Mouse (Mus musculus) layer of hippocampus, postnatal 25 days (tissue): Measurements from ENCODE around the gene Ubap2. TPM values are rescaled to one million over a fixed set of nuclear protein-coding genes. Genes with fewer than 3 reads are reported as not detected.

Experiments used
- DNase-seq, 2 experiments: peaks; one replicate each; pipeline ENCODE4 v3.0.0; 2022; ENCODE audit warnings: mixed read lengths in 2 of 2, low spot score in 1 of 2; ENCODE audit errors: extremely low spot score in 1 of 2
- total RNA-seq, 2 experiments: library from RNA; stranded (reverse); gene quantifications; 2 replicates each; pipeline ENCODE4 v1.2.3; 2021

Ubap2 gene
- total RNA-seq, 2 experiments from 2014 or later, result 40.5 to 48.3 TPM

DNA sequence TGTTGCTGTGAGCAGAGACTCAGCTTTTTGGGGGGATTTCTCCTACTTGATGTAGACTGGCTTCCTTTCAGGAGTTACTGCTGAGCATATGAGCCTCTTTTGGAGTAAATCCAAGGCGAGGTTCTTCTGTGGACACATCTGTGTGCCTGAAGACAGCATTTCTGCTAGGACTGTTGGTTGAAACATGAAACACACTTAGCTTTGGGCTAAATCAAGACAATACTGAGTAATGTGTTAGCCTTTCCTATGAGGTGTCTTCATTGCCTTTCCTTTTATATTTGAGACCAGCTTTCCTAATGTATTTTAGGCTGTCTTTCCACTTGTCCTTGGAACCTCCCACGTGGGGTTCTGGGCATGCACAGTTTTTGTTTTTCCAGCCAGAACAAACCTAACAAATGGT is 100.3 kb downstream of the Ubap2 start:
- no peak for DNase-seq

DNA sequence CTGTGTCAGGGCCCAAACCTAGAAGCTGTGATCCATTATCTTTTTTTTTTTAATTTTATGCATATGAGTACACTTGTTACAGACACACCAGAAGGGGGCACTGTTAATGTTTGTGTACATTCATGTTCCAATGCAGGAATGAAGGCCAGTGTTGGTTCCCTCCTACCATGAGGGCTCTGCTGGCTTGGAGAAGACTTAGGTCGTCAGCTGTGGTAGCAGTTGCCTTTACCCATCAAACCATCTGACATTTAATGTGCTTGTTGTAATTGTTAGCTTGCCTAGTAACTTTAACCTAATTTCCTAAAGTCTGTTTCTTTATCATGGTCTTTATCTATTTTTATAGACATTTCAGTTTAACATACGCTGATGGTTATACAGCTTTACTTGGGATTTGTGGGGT is 104.0 kb downstream of the Ubap2 start:
- no peak for DNase-seq

- DNase-seq, result peak; percentile 71 to 94
Measured at GRCm38 (mm10) chr4:41165693-41166475, 109.1 kb downstream of the Ubap2 start.

DNA sequence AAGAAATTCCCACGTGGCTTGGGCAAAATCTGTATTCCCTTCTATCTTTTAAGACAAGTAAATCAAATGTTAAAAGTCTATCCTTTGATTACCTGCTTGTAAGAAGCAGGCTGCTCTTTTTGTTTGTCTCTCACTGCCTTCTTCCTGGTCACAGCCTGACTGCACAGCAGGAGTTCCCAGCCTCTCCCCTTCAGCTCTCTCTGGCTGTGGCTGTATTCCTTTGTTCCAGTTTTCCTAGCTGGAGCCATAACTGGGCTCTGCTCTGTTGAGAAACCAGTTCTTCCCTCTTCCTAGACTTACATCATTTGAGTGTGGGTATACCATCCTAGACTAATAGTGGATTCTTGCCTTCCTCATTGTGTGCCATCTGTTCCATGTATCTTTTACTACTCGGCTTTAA is 110.0 kb downstream of the Ubap2 start:
- DNase-seq, result no peak

GRCm38 (mm10) chr4:41161232-41161631 is 113.7 kb downstream of the Ubap2 start:
- no peak for DNase-seq

DNA sequence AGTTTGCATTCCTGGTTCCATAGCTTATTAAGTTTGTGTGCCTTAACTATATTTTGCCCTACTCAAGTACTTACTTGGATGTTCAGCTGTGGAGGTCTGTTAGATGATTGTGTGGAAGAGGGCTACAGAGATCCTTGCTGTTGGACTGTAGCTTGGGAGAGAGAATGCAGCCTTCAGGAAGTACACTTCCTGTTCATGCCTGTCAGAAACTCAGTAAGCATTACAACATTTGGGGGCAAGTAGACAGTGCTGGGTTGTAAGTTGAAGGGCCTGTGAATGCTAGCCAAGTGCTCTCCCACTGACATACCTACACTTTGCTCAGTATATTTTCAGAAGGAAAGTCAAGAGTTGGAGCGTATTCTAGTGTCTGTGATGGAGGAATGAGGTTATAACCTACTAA is 116.7 kb downstream of the Ubap2 start:
- no peak for DNase-seq

DNA sequence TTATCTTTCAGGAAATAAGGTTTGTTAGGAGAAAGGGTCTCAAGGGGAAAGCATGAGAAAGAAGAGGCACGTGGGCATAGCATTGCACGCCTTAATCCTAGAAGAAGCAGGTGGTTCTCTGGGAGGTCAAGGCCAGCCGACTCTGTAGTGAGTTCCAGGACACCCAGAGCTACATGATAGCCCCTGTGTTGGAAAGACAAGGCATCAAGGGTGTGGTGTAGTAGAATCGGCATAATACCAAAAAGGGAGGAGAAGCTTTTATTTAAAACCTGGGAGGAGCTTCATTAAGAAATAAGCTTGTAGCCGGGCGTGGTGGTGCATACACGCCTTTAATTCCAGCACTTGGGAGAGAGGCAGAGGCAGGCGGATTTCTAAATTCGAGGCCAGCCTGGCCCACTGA is 118.0 kb downstream of the Ubap2 start:
- no peak for DNase-seq

- no peak for DNase-seq
Measured at GRCm38 (mm10) chr4:41153146-41153545, 121.8 kb downstream of the Ubap2 start.

DNA sequence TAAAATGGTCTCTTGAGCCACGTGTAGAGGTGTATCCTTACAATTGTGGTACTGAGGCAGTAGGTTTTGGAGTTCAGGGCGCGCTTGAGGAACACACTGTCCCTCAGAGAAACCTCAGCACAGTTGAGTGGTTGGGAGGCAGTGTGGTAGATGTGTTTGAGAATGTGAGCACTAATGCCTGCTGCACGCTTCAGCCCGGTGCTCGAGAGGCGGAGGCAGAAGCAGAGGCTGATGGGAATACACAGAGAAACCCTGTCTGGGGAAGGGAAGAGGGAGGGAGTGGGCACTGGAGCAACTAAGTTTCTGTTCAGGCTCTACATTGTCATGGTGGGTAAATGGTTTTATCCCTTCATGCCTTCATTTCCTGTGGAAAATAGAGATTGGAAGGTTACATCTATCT is 123.8 kb downstream of the Ubap2 start:
- no peak for DNase-seq

DNA sequence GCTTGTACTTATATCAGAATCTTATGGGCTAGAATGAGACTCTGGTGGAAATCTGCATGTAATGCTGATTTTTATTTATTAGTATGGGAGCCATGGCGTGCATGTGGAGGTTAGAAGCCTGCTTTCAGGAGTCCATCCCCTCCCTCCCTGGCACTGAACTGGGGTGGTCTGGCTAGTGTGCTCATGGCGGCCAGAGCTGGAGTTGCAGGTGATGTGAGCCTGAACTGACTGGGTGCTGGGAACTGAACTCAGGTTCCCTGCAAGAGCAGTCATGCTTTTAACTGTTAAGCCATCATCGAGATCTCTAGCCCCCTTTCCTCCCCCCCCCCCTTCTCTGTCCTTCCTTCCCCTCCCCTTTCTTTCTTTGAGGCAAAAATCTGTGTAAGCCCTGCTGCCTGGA is 125.1 kb downstream of the Ubap2 start:
- DNase-seq, result no peak

Other genes with a start within 250 kb of the Ubap2 start
- not detected for gene Aqp7, start 227.0 kb downstream of the Ubap2 start, total RNA-seq
- gene Aqp3, start 177.0 kb downstream of the Ubap2 start, total RNA-seq, result not detected
- 100 to 1,000 TPM; 101 to 103 TPM for gene Nol6, start 150.7 kb downstream of the Ubap2 start, total RNA-seq
- 10 to 100 TPM; 76.4 to 77.5 TPM for gene Ube2r2, start 139.4 kb downstream of the Ubap2 start, total RNA-seq
- 10 to 100 TPM; 45.8 to 49.6 TPM for gene Dcaf12, start 39.7 kb upstream of the Ubap2 start, total RNA-seq
- 10 to 100 TPM; 41.4 to 42.1 TPM for gene Ubap1, start 73.9 kb upstream of the Ubap2 start, total RNA-seq
- gene Kif24, start 189.7 kb upstream of the Ubap2 start, total RNA-seq, result 1 to 10 TPM; 1.0 to 1.5 TPM
- 10 to 100 TPM; 27.4 to 31.4 TPM for gene Nudt2, start 190.0 kb upstream of the Ubap2 start, total RNA-seq
- 10 to 100 TPM; 32.4 to 33.3 TPM for gene AI464131, start 227.9 kb upstream of the Ubap2 start, total RNA-seq
- gene 1110017D15Rik, start 242.2 kb upstream of the Ubap2 start, total RNA-seq, result 1 to 10 TPM; 4.5 to 7.0 TPM